Mouse (Mus musculus): ENCODE data around the gene Nmnat2. TPM values are rescaled to one million over a fixed set of nuclear protein-coding genes. Genes with fewer than 3 reads are reported as not detected.

The Nmnat2 gene
- polyA plus RNA-seq, 1 experiment from 2014 or later: 1.3 TPM

GRCm38 (mm10) chr1:153111596-153111995, 156.8 kb downstream of the Nmnat2 start:
- Histone ChIP-seq H3K27ac (ENCODE audit: low read length) (no peak overlapping the region), H3K27me3 (replicated peaks; ENCODE audit: control insufficient read depth, insufficient read depth, low read length) (no peaks in the 10 kb centered on the region), H3K4me3 (ENCODE audit: low read length) (no peak overlapping the region), H3K4me1 (ENCODE audit: control insufficient read depth, insufficient read depth, low read length) (no peaks in the 10 kb centered on the region), H3K36me3 (ENCODE audit: control insufficient read depth, insufficient read depth, low read length) (no peaks in the 10 kb centered on the region), H3K4me2 (ENCODE audit: low read depth, low read length) (no peak overlapping the region), H3K9ac (ENCODE audit: low read depth, low read length) (no peak overlapping the region), H3K9me3 (ENCODE audit: control insufficient read depth, low read length) (no peaks in the 10 kb centered on the region)
- WGBS: 75% methylated on average over 4 of the region's 4 CpGs
- ATAC-seq: no peak

- 87% methylated on average over 8 of the region's 8 CpGs for WGBS
- no peaks in the 10 kb centered on the region for H3K9me3 ChIP-seq (ENCODE audit: control insufficient read depth, low read length)
- H3K36me3 ChIP-seq (ENCODE audit: control insufficient read depth, insufficient read depth, low read length): no peaks in the 10 kb centered on the region
- H3K4me1 ChIP-seq (ENCODE audit: control insufficient read depth, insufficient read depth, low read length): no peaks in the 10 kb centered on the region
- no peak for ATAC-seq
- H3K4me2 ChIP-seq (ENCODE audit: low read depth, low read length): no peak overlapping the region
- no peaks in the 10 kb centered on the region for H3K27me3 ChIP-seq (replicated peaks; ENCODE audit: control insufficient read depth, insufficient read depth, low read length)
- no peak overlapping the region for H3K4me3 ChIP-seq (ENCODE audit: low read length)
- H3K9ac ChIP-seq (ENCODE audit: low read depth, low read length): no peak overlapping the region
- H3K27ac ChIP-seq (ENCODE audit: low read length): no peak overlapping the region
These were observed 160.5 kb downstream of the Nmnat2 start for GRCm38 (mm10) chr1:153115315-153115714.

GRCm38 (mm10) chr1:153120544-153120943, 165.8 kb downstream of the Nmnat2 start:
- 65% methylated on average over 6 of the region's 6 CpGs for WGBS

GRCm38 (mm10) chr1:153121320-153121719, 166.5 kb downstream of the Nmnat2 start:
- Histone ChIP-seq H3K36me3 (ENCODE audit: control insufficient read depth, insufficient read depth, low read length) (no peaks in the 10 kb centered on the region), H3K27ac (ENCODE audit: low read length) (no peak overlapping the region), H3K4me3 (ENCODE audit: low read length) (no peak overlapping the region), H3K9me3 (ENCODE audit: control insufficient read depth, low read length) (no peaks in the 10 kb centered on the region), H3K4me1 (ENCODE audit: control insufficient read depth, insufficient read depth, low read length) (peaks cover 5% of the 10 kb centered on the region), H3K9ac (ENCODE audit: low read depth, low read length) (no peak overlapping the region), H3K27me3 (replicated peaks; ENCODE audit: control insufficient read depth, insufficient read depth, low read length) (no peaks in the 10 kb centered on the region), H3K4me2 (ENCODE audit: low read depth, low read length) (no peak overlapping the region)
- 80% methylated on average over 5 of the region's 5 CpGs for WGBS
- ATAC-seq: no peak

More at GRCm38 (mm10) chr1:153120544-153120943, 165.8 kb downstream of the Nmnat2 start:
- H3K9ac ChIP-seq (ENCODE audit: low read depth, low read length): no peak overlapping the region
- H3K4me2 ChIP-seq (ENCODE audit: low read depth, low read length): no peak overlapping the region
- no peaks in the 10 kb centered on the region for H3K27me3 ChIP-seq (replicated peaks; ENCODE audit: control insufficient read depth, insufficient read depth, low read length)
- H3K4me3 ChIP-seq (ENCODE audit: low read length): no peak overlapping the region
- no peaks in the 10 kb centered on the region for H3K9me3 ChIP-seq (ENCODE audit: control insufficient read depth, low read length)
- H3K4me1 ChIP-seq (ENCODE audit: control insufficient read depth, insufficient read depth, low read length): peaks cover under 1% of the 10 kb centered on the region
- H3K36me3 ChIP-seq (ENCODE audit: control insufficient read depth, insufficient read depth, low read length): no peaks in the 10 kb centered on the region
- no peak for ATAC-seq
- no peak overlapping the region for H3K27ac ChIP-seq (ENCODE audit: low read length)

- WGBS: 83% methylated on average over 4 of the region's 4 CpGs
- H3K4me1 ChIP-seq (ENCODE audit: control insufficient read depth, insufficient read depth, low read length): peaks cover 10% of the 10 kb centered on the region
- ATAC-seq: no peak
- no peaks in the 10 kb centered on the region for H3K36me3 ChIP-seq (ENCODE audit: control insufficient read depth, insufficient read depth, low read length)
- H3K4me2 ChIP-seq (ENCODE audit: low read depth, low read length): no peak overlapping the region
- no peak overlapping the region for H3K9ac ChIP-seq (ENCODE audit: low read depth, low read length)
- no peaks in the 10 kb centered on the region for H3K27me3 ChIP-seq (replicated peaks; ENCODE audit: control insufficient read depth, insufficient read depth, low read length)
- H3K27ac ChIP-seq (ENCODE audit: low read length): no peak overlapping the region
- H3K9me3 ChIP-seq (ENCODE audit: control insufficient read depth, low read length): no peaks in the 10 kb centered on the region
- no peak overlapping the region for H3K4me3 ChIP-seq (ENCODE audit: low read length)
These were observed 168.0 kb downstream of the Nmnat2 start for GRCm38 (mm10) chr1:153122764-153123163.

- H3K36me3 ChIP-seq (ENCODE audit: control insufficient read depth, insufficient read depth, low read length): no peaks in the 10 kb centered on the region
- no peak overlapping the region for H3K9ac ChIP-seq (ENCODE audit: low read depth, low read length)
- 79% methylated on average over 5 of the region's 5 CpGs for WGBS
- H3K27me3 ChIP-seq (replicated peaks; ENCODE audit: control insufficient read depth, insufficient read depth, low read length): no peaks in the 10 kb centered on the region
- no peak overlapping the region for H3K4me2 ChIP-seq (ENCODE audit: low read depth, low read length)
- no peak overlapping the region for H3K4me3 ChIP-seq (ENCODE audit: low read length)
- H3K27ac ChIP-seq (ENCODE audit: low read length): no peak overlapping the region
- no peaks in the 10 kb centered on the region for H3K9me3 ChIP-seq (ENCODE audit: control insufficient read depth, low read length)
- peaks cover 10% of the 10 kb centered on the region for H3K4me1 ChIP-seq (ENCODE audit: control insufficient read depth, insufficient read depth, low read length)
- no peak for ATAC-seq
These were observed 169.7 kb downstream of the Nmnat2 start for GRCm38 (mm10) chr1:153124502-153124901.

GRCm38 (mm10) chr1:153125287-153126275, 170.8 kb downstream of the Nmnat2 start:
- Histone ChIP-seq H3K4me3 (ENCODE audit: low read length) (no peak overlapping the region), H3K36me3 (ENCODE audit: control insufficient read depth, insufficient read depth, low read length) (no peaks in the 10 kb centered on the region), H3K27ac (ENCODE audit: low read length) (no peak overlapping the region), H3K9ac (ENCODE audit: low read depth, low read length) (no peak overlapping the region), H3K9me3 (ENCODE audit: control insufficient read depth, low read length) (no peaks in the 10 kb centered on the region), H3K4me1 (ENCODE audit: control insufficient read depth, insufficient read depth, low read length) (peaks cover 10% of the 10 kb centered on the region), H3K4me2 (ENCODE audit: low read depth, low read length) (no peak overlapping the region), H3K27me3 (replicated peaks; ENCODE audit: control insufficient read depth, insufficient read depth, low read length) (no peaks in the 10 kb centered on the region)
- no peak for ATAC-seq
- WGBS: 66% methylated on average over 8 of the region's 8 CpGs

GRCm38 (mm10) chr1:153126491-153127381, 171.9 kb downstream of the Nmnat2 start:
- H3K27ac ChIP-seq (ENCODE audit: low read length): peak overlapping the region; percentile 16; the same call in 1 of the 2 replicates
- H3K4me3 ChIP-seq (ENCODE audit: low read length): no peak overlapping the region
- 66% methylated on average over 15 of the region's 15 CpGs for WGBS
- no peak overlapping the region for H3K4me2 ChIP-seq (ENCODE audit: low read depth, low read length)
- no peaks in the 10 kb centered on the region for H3K9me3 ChIP-seq (ENCODE audit: control insufficient read depth, low read length)
- H3K27me3 ChIP-seq (replicated peaks; ENCODE audit: control insufficient read depth, insufficient read depth, low read length): no peaks in the 10 kb centered on the region
- H3K9ac ChIP-seq (ENCODE audit: low read depth, low read length): no peak overlapping the region
- peak; percentile 61 for ATAC-seq
- peaks cover 10% of the 10 kb centered on the region for H3K4me1 ChIP-seq (ENCODE audit: control insufficient read depth, insufficient read depth, low read length)
- no peaks in the 10 kb centered on the region for H3K36me3 ChIP-seq (ENCODE audit: control insufficient read depth, insufficient read depth, low read length)

GRCm38 (mm10) chr1:153127622-153128021, 172.8 kb downstream of the Nmnat2 start:
- Histone ChIP-seq H3K4me3 (ENCODE audit: low read length) (no peak overlapping the region), H3K27me3 (replicated peaks; ENCODE audit: control insufficient read depth, insufficient read depth, low read length) (no peaks in the 10 kb centered on the region), H3K9ac (ENCODE audit: low read depth, low read length) (no peak overlapping the region), H3K27ac (ENCODE audit: low read length) (no peak overlapping the region), H3K4me1 (ENCODE audit: control insufficient read depth, insufficient read depth, low read length) (peaks cover 10% of the 10 kb centered on the region), H3K9me3 (ENCODE audit: control insufficient read depth, low read length) (no peaks in the 10 kb centered on the region), H3K4me2 (ENCODE audit: low read depth, low read length) (no peak overlapping the region), H3K36me3 (ENCODE audit: control insufficient read depth, insufficient read depth, low read length) (no peaks in the 10 kb centered on the region)
- WGBS: 72% methylated on average over 4 of the region's 4 CpGs
- ATAC-seq: no peak

All from intestine, embryonic 16.5 days (tissue).